Mouse (Mus musculus) embryonic facial prominence, embryonic 15.5 days (tissue): ENCODE data around the gene Slco6d1. TPM values are rescaled to one million over a fixed set of nuclear protein-coding genes. Genes with fewer than 3 reads are reported as not detected.

ENCODE experiments used
- ATAC-seq: fragments of 200-750 bp; cut with Nextera tagmentation; 2 replicates; pipeline ENCODE4 v1.8.0; 2017; ENCODE audit warnings: low read depth, moderate TSS enrichment; ENCODE audit not compliant: insufficient number of reproducible peaks, low FRiP score, low TSS enrichment
- H3K27ac ChIP-seq: fragments of 300-500 bp; sonication (generic); replicated peaks from 2 replicates; pipeline ENCODE4 v1.5.1; 2015; ENCODE audit warnings: mild to moderate bottlenecking, inconsistent platforms
- H3K27me3 ChIP-seq: fragments of 300-500 bp; sonication (generic); 2 replicates; pipeline ENCODE4 v1.6.1; 2015; ENCODE audit warnings: inconsistent platforms
- H3K36me3 ChIP-seq: fragments of 300-500 bp; sonication (generic); 2 replicates; pipeline ENCODE4 v1.6.1; 2015; ENCODE audit warnings: mild to moderate bottlenecking, inconsistent platforms
- H3K4me1 ChIP-seq: fragments of 300-500 bp; sonication (generic); 2 replicates; pipeline ENCODE4 v1.6.1; 2015; ENCODE audit warnings: inconsistent platforms
- H3K4me2 ChIP-seq: fragments of 300-500 bp; sonication (generic); replicated peaks from 2 replicates; pipeline ENCODE4 v1.6.1; 2015; ENCODE audit warnings: mild to moderate bottlenecking, inconsistent platforms
- H3K4me3 ChIP-seq: fragments of 300-500 bp; sonication (generic); replicated peaks from 2 replicates; pipeline ENCODE4 v1.5.1; 2015; ENCODE audit warnings: mild to moderate bottlenecking, inconsistent platforms
- H3K9ac ChIP-seq: fragments of 300-500 bp; sonication (generic); 2 replicates; pipeline ENCODE4 v1.6.1; 2015; ENCODE audit warnings: inconsistent platforms
- H3K9me3 ChIP-seq: fragments of 300-500 bp; sonication (generic); replicated peaks from 2 replicates; pipeline ENCODE4 v1.6.1; 2016; ENCODE audit warnings: inconsistent platforms
- microRNA-seq: library from miRNA; unstranded; fragments of <30 nt; microRNA quantifications from one replicate; pipeline ENCODE4, GENCODE M21; 2016; ENCODE audit warnings: borderline number of aligned reads
- polyA plus RNA-seq: library from polyadenylated mRNA; unstranded; fragments of >200 nt; fragmentation: Nextera tagmentation; extraction: Ambion mirVana; gene quantifications from 2 replicates; pipeline ENCODE4 v1.2.1, GENCODE M21; 2015

Slco6d1 gene
- polyA plus RNA-seq, 1 experiment from 2014 or later: not detected

- no peaks in the 10 kb centered on the region for H3K9me3 ChIP-seq
- no peaks in the 10 kb centered on the region for H3K36me3 ChIP-seq
- no peak overlapping the region for H3K4me2 ChIP-seq
- no peak overlapping the region for H3K27ac ChIP-seq
- no peak overlapping the region for H3K4me3 ChIP-seq
- no peak overlapping the region for H3K9ac ChIP-seq
- no peak for ATAC-seq
- no peaks in the 10 kb centered on the region for H3K27me3 ChIP-seq
- H3K4me1 ChIP-seq: no peaks in the 10 kb centered on the region
Observed at GRCm38 (mm10) chr1:98565701-98566100, 144.8 kb downstream of the Slco6d1 start.

Small RNA genes within 50 kb of the gene (microRNA-seq; reads per million reads assigned to microRNA genes)
- not detected for gene Gm26134
